Mouse (Mus musculus): Measurements from ENCODE around the gene Dcakd. TPM values are rescaled to one million over a fixed set of nuclear protein-coding genes. Genes with fewer than 3 reads are reported as not detected.
A peak's percentile ranks its signal among the peaks of the same experiment; 100 is the strongest.

The Dcakd gene
- total RNA-seq, 1 experiment from 2014 or later: 21.1 TPM

GRCm38 (mm10) chr11:103015881-103016825, 12.0 kb downstream of the Dcakd start:
- ATAC-seq (replicated peaks in 1 of 2; ENCODE audit: insufficient read depth in 1 of 2, low FRiP score in 2 of 2, low TSS enrichment in 1 of 2, low read depth in 1 of 2, poor library complexity in 2 of 2, severe bottlenecking in 2 of 2): no peak

DNA sequence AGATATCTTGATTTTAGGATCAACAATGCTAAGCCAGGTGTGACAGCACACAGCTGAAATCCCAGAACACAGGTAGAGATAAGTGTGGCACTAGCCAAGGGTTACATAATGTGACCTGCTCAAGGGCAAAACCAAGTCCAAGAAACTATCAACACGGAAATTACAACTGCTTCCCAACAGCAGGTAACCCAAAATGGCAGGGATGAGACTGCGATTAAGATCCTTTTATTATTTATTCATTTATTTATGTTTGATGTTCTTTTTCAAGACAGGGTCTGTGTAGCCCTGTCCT, 17.0 kb downstream of the Dcakd start:
- no peak for ATAC-seq (replicated peaks in 1 of 2; ENCODE audit: insufficient read depth in 1 of 2, low FRiP score in 2 of 2, low TSS enrichment in 1 of 2, low read depth in 1 of 2, poor library complexity in 2 of 2, severe bottlenecking in 2 of 2)

GRCm38 (mm10) chr11:103010454-103011205, 17.5 kb downstream of the Dcakd start:
- ATAC-seq (replicated peaks in 1 of 2; ENCODE audit: insufficient read depth in 1 of 2, low FRiP score in 2 of 2, low TSS enrichment in 1 of 2, low read depth in 1 of 2, poor library complexity in 2 of 2, severe bottlenecking in 2 of 2): no peak

DNA sequence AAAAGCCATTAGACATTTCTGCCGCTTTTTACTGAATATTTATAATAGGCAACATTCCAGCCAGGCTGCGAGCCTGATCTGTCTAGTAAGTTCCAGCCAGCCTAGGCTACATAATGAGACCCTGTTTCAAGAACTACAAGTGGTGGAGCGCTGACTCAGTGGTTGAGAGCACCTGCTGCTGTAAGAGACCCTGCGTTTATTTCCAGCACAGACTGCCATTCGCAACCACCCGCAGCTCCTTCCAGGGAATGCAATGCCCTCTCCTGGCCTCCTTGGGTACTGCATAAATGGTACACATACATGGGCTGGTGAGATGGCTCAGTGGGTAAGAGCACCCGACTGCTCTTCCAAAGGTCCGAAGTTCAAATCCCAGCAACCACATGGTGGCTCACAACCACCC, 18.9 kb downstream of the Dcakd start:
- ATAC-seq (replicated peaks in 1 of 2; ENCODE audit: insufficient read depth in 1 of 2, low FRiP score in 2 of 2, low TSS enrichment in 1 of 2, low read depth in 1 of 2, poor library complexity in 2 of 2, severe bottlenecking in 2 of 2): no peak

GRCm38 (mm10) chr11:103008558-103008957, 19.6 kb downstream of the Dcakd start:
- ATAC-seq (replicated peaks in 1 of 2; ENCODE audit: insufficient read depth in 1 of 2, low FRiP score in 2 of 2, low TSS enrichment in 1 of 2, low read depth in 1 of 2, poor library complexity in 2 of 2, severe bottlenecking in 2 of 2): no peak

GRCm38 (mm10) chr11:103007001-103007340, 21.2 kb downstream of the Dcakd start:
- ATAC-seq (replicated peaks in 1 of 2; ENCODE audit: insufficient read depth in 1 of 2, low FRiP score in 2 of 2, low TSS enrichment in 1 of 2, low read depth in 1 of 2, poor library complexity in 2 of 2, severe bottlenecking in 2 of 2): peak; percentile 69 to 77

DNA sequence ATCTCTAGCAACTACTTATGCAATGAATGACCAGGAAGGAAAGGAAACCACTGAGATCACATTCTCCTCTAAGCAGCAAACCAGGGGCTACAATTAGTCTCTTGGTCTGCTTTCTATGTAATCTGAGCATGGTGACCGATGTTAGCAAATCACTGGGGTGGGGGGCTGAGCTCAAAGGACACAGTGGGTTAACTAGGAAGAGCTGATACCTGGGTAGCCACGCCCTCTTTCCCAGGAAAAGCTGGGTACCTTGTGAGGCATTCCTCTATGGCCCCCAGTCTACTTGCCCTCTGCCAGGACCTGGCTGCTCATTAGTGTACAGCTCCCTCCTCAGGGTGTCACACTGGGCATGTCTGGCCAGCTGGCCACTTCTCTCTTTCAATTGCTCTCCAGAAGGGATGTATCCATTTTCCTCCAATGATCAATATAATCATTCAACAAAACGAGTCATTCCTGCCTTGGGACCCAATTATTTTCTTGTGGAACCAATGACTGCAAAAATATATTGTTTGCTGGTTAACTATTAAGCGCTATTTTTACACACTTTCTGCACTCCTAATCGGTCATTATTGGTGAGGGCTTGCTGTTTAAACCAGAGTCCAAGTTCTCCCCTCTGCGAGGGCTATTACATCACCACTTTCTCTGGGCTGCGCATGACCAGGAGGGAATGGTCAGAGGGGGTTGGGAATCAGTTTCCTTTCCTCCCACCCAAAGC, 21.7 kb downstream of the Dcakd start:
- no peak for ATAC-seq (replicated peaks in 1 of 2; ENCODE audit: insufficient read depth in 1 of 2, low FRiP score in 2 of 2, low TSS enrichment in 1 of 2, low read depth in 1 of 2, poor library complexity in 2 of 2, severe bottlenecking in 2 of 2)

GRCm38 (mm10) chr11:103005254-103005981, 22.7 kb downstream of the Dcakd start:
- ATAC-seq (replicated peaks in 1 of 2; ENCODE audit: insufficient read depth in 1 of 2, low FRiP score in 2 of 2, low TSS enrichment in 1 of 2, low read depth in 1 of 2, poor library complexity in 2 of 2, severe bottlenecking in 2 of 2): no peak

DNA sequence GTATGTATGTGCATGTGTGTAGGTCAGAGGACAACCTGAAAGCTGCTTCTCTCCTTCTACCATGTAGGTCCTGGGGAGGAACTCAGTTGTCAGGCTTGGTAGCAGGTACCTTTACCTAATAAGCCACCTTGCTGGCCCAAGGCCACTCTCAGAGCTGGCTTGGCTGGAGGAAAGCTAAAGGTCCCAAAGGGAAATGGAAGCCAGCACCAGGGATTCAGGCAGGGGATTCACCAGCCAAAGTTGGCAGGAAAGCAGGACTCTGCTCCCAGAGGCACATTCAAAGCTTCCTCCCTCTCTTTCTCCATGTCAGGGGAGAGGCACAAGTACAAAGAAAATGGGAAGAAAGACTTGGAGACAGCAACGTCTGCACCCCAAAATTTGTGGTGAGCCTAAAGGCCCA, 23.3 kb downstream of the Dcakd start:
- no peak for ATAC-seq (replicated peaks in 1 of 2; ENCODE audit: insufficient read depth in 1 of 2, low FRiP score in 2 of 2, low TSS enrichment in 1 of 2, low read depth in 1 of 2, poor library complexity in 2 of 2, severe bottlenecking in 2 of 2)

GRCm38 (mm10) chr11:103003210-103003609, 24.9 kb downstream of the Dcakd start:
- no peak for ATAC-seq (replicated peaks in 1 of 2; ENCODE audit: insufficient read depth in 1 of 2, low FRiP score in 2 of 2, low TSS enrichment in 1 of 2, low read depth in 1 of 2, poor library complexity in 2 of 2, severe bottlenecking in 2 of 2)

DNA sequence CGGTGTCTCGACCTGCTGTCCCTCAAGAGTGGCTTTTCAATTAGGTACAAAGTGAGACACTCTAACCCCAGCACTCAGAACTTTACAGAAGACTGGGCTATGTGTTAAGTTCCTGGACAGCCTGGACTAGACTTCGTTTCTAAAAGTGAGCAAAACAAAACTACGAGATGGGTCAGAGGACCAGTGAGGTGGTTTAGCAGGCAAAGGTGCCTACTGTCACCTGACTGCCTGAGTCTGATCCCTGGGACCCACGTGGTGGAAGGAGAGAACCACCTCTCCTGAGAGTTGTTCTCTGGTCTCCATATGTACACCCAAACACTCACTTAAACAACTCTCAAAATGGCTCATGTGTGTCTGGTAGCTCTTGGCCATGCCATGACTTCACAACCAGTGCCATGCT, 27.1 kb downstream of the Dcakd start:
- ATAC-seq (replicated peaks in 1 of 2; ENCODE audit: insufficient read depth in 1 of 2, low FRiP score in 2 of 2, low TSS enrichment in 1 of 2, low read depth in 1 of 2, poor library complexity in 2 of 2, severe bottlenecking in 2 of 2): no peak

- ATAC-seq (replicated peaks in 1 of 2; ENCODE audit: insufficient read depth in 1 of 2, low FRiP score in 2 of 2, low TSS enrichment in 1 of 2, low read depth in 1 of 2, poor library complexity in 2 of 2, severe bottlenecking in 2 of 2): no peak
Measured at GRCm38 (mm10) chr11:103000111-103000510, 28.0 kb downstream of the Dcakd start.

DNA sequence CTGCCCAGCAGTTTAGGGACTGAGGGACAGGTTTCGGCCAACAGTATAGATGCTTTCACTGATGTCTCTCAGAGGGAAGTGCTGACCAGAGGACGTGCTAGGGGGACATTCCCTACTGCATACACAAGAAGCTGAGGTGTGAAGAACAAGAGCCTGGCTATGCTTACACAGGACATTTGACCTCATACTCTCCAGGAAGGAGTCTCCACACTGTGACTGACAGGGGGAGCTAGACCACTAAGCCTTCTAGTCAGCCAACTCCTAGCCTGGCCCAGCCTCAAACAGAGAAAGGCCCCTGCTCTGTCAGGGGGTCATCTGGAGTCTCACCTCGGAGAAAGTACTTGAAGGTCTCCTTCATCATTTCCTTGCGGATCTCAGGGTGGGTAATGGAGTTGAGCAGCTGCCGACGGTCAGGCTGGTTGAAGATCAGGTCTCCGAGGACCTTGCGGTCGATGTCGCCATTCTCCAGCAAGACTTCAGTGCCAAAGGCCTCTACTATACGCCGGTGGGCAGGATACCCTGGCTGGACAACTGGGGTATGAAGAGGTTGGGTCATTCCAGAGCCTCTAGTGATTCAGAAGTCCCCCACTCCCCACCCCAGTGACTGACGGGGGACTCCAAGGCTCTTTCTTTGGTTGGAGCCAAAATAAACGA, 28.7 kb downstream of the Dcakd start:
- ATAC-seq (replicated peaks in 1 of 2; ENCODE audit: insufficient read depth in 1 of 2, low FRiP score in 2 of 2, low TSS enrichment in 1 of 2, low read depth in 1 of 2, poor library complexity in 2 of 2, severe bottlenecking in 2 of 2): no peak

DNA sequence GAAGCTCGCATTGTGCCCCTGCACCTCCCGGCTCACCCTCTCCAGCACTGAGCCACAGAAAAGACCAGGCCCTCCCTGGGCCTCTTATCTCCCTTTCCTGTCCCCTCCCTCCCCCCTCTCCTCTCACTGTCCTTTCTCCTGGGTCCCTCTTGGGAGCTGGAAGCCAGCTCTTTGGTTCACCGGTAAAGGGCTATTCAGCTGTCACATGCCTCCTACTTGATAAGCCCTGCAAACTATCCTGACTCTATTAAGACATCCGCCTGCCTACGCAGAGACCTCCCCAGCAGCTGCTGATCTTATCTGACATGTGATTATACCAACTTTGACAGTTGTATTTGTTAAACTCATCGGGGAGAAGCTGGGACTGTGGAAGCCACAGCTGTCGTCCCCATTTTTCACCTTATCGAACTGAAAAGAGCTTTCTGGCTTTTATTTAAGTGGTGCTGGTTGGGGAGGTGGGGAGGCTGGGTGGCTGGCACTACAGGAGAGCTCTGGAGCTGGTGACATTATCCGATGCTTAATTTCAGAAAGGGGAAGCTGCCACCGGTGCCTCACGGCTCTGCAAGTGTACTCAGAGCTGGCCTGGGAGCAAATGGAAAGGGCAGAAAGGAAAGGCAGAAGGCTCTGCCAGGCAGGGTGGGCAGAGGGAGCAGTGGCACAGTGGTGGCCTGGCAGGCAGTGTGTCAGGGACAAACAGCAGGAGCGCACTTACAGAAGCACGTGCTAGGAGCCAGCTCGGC, 29.4 kb downstream of the Dcakd start:
- peak in 1 of 2 experiments; percentile 2; a peak in 1 of 4 replicates for ATAC-seq (replicated peaks in 1 of 2; ENCODE audit: insufficient read depth in 1 of 2, low FRiP score in 2 of 2, low TSS enrichment in 1 of 2, low read depth in 1 of 2, poor library complexity in 2 of 2, severe bottlenecking in 2 of 2)

DNA sequence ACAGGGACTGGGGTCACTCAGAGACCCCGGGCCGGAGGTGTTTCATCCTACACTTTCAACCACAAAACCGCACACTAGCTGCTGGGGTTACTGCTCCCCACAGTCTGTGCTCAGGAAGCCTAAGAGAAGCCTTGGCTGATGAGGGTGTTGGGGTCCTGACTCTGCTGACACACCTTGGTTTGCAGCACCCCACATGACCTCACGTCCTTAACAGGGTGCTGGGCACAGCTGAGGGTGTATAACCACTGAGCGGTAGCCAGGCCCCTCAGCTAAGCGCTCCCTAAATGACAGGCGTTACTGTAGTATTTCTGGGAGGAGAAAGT, 29.9 kb downstream of the Dcakd start:
- 0 out of 4 replicates have a peak, but pooled peaks of 1 of the 2 experiments have one; percentile 23 for ATAC-seq (replicated peaks in 1 of 2; ENCODE audit: insufficient read depth in 1 of 2, low FRiP score in 2 of 2, low TSS enrichment in 1 of 2, low read depth in 1 of 2, poor library complexity in 2 of 2, severe bottlenecking in 2 of 2)

- no peak for ATAC-seq (replicated peaks in 1 of 2; ENCODE audit: insufficient read depth in 1 of 2, low FRiP score in 2 of 2, low TSS enrichment in 1 of 2, low read depth in 1 of 2, poor library complexity in 2 of 2, severe bottlenecking in 2 of 2)
Measured at GRCm38 (mm10) chr11:102996991-102997770, 31.0 kb downstream of the Dcakd start.

Measured in hematopoietic stem cell, adult 5-6 weeks (primary cell).